Mouse (Mus musculus): ENCODE data around the gene C4b.

GRCm38 (mm10) chr17:34740280-34740679 is 3.4 kb downstream of the C4b start:
- no peak for TF ChIP-seq POLR2A (IDR thresholded peaks at IDR 0.05; ENCODE audit: control insufficient read depth, extremely low read depth, insufficient read depth, low read length, poor library complexity)
- TF ChIP-seq CTCF (IDR thresholded peaks at IDR 0.05; ENCODE audit: borderline replicate concordance, control insufficient read depth, extremely low read depth, insufficient read depth, low read length, poor library complexity), result no peak
